Mouse (Mus musculus): ENCODE measurements around the gene Chn1.

Chn1 gene

DNA sequence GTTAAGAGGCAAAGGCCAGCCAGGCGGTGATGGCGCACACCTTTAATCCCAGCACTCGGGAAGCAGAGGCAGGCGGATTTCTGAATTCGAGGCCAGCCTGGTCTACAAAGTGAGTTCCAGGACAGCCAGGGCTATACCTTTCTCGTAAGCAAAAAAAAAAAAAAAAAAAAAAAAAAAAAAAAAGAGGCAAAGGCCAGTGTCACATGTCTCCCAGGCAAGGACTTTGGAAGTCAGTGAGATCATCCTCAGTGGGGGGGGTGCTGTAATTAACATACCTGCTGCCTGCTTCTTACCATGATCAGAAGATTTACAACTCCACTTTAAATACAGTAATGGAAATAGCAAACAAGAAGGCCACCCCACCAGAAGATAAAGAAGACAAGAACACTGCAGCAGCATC is 137.5 kb downstream of the Chn1 start:
- in situ Hi-C loops (cut with MseI, MboI): no loop called here

DNA sequence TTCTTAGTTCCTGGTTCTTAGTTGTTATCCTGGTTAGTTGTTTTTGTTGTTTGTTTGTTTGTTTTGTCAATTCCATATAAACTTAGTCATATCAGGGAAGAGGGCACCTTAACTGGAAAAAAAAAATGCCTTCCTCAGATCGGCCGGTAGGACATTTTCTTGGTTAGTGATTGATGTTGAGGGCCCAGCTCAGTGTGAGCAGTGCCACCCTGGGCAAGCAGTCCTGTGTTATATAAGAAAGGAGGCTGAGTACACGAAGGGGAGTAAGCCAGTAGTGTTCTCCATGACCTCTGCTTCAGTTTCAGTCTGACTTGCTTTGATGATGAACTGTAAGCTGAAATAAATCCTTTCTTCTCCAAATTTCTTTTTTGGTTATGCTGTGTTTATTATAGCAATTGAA is 138.8 kb downstream of the Chn1 start:
- in situ Hi-C loops (cut with MseI, MboI): no loop called here

DNA sequence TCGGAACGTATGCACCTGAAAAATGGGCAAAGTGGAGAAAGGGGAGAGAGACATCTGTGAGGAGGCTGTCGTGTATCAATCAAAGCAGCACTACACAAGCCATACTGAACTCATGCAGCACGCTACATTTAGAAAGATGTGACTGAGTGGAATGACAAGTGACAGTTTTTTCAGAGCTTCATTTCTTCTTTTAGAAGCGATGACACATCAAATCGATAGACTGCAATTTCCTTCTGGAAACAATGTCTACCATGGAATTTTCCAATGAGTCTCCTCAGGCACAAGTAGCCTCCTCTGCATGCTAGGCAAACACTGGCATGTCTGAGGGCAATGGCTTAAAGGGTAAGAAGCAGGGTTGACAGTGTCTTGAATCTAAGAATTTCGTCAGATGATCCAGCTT is 143.3 kb downstream of the Chn1 start:
- in situ Hi-C loops (cut with MseI, MboI): no loop called here

DNA sequence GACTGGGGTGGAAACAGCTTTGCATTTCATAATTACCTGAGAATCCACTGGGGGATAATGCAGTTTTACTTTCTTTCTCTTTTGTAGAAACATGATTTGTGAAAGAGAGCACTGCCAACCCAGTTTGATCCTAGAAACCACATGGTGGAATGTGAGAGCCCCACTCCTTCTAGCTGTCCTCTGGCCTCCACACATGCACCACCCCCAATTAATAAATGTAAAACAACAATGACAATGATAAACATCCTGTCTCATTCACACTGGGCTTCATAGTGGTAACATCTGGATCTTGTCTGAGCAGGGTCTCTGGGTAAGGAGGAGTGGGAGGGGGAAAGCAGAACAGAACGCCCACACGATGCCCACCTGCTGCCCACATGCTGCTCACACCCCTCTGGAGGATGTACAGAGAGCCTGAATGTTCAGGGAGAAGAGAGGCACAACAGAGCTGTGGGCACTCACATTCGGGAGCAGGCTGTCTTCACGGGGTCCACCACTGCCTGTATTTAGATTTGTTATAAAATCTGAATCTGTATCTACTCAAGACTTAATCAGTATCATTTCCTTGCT is 156.6 kb downstream of the Chn1 start:
- in situ Hi-C loops (cut with MseI, MboI): no loop called here

DNA sequence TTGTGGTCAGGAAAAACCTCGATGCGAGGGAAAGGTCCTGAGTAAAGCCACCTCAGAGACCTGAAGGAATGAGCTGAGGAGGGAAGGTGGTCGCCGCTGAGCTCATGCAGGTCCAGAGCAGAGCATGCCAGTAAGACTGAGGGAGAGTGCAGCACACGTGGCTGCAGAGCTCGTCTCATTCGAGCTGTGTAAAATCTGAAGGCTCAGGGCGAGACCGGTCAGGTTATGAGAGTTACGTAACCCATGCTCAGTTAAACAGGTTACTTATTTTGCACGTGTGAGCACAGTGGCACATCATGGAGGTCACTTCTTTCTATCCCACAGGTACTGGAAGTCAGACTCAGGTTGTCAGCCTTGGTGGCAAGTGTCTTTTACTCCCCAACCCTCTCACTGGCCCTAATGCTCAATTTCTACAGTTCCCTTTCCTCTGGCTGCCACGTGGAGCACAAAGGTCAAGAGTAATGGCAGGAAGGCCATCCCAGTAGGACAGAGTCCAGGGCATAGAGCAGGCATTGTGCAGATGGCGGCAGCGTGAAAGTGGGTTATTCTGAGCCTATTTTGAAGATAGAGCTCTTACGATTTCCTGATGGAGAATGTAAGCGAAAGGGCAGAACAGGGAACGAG is 158.6 kb downstream of the Chn1 start:
- in situ Hi-C loops (cut with MseI, MboI): no loop called here

DNA sequence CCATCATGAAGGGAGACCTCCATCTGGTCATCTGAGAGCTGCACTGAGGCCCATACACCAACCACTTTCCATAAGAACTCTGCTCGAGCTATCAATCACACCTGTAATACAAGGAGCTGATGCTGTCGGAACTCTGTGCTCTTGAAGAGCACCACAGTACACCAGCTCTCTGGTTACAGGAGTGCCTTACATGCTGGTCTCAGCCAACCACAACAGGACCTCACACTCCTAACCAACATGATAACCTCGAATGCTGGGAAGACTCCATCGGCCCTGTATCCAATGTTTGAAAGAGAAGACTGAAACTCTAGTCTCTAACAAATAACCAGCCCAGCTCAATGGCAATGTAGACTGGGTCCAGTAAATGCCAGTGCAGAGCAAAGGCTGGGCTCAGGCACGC is 159.7 kb downstream of the Chn1 start:
- in situ Hi-C loops (cut with MseI, MboI): no loop called here

DNA sequence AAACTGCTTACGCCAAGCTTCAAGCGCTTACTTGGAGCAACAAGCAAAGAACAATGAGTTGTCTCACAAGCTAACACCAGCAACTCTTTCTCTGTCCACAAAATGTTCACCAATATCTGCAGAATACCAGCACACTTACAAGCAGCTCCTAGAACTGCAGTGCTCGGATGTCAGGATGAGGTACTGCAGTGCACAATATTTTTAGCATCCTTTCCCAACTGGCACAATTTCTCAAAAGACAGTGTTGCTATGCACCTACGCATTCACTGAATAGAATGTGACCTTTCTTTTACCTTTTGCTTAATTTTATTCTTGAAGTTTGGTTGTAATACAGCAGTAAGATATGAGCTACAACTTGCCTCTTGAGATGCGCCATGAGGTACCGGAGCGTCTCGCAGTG is 160.8 kb downstream of the Chn1 start:
- in situ Hi-C loops (cut with MseI, MboI): no loop called here

DNA sequence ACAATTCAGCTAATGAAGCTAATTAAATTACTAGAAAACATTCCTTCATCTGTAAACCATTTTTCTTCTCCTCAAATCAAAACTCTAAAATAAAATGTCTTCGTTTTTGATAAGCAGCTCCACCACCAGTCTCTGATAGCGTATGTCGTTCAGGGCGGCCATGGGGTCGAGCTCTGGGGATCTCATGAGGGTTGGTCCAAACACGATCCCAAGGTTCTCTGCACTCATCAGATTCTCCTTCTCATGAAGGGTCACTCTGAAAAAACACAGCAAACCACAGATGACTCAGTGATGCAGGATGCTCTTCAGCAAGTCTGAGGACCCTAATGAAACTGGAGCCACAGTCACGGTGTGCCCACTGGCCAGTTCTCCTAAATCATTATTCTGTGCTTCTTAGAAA is 162.2 kb downstream of the Chn1 start:
- in situ Hi-C loops (cut with MseI, MboI): no loop called here

DNA sequence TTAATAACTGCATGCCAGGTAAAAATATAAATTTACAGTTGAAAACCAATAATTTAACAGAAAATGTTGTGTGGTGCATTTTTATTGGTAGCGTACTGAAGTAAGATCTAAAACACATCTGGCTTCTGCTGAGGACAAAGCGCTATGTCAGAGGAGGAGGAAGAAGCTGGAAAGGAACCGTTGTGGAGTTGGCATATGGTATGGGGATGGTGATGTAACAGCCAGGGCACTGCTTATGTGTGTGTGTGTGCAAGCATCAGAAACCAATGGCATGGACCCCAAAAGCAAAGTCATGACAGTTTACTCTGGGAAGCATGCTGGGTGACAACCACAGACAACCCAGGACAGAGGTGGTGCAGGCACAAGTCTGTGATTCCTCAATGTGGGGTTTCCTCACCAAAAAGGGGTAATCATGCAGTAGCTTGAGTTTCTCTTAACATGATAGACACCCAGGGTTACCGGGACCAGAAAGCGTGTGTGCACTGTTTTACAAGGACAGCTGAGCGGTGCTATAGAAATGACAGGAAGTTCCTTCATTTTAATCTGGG is 162.7 kb downstream of the Chn1 start:
- in situ Hi-C loops (cut with MseI, MboI): no loop called here

DNA sequence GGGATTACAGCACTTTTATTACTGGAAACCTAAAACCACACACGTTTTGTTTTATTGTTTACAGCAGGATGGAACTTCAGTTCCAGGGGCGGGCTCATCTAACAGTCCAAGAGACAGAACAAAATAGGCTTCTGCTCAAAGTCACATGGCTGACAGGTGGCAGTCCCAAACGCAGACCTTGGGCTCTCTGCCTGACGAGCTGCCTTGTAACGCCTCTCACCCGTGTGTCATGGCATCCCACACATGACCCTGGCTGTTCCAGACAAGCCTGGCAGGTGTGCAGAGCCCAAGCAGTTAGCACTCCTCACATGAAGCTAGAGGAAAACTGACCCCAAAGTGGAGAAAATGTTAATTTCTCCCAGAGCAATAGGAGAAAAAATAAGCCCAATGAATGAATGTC is 163.3 kb downstream of the Chn1 start:
- in situ Hi-C loops (cut with MseI, MboI): no loop called here

DNA sequence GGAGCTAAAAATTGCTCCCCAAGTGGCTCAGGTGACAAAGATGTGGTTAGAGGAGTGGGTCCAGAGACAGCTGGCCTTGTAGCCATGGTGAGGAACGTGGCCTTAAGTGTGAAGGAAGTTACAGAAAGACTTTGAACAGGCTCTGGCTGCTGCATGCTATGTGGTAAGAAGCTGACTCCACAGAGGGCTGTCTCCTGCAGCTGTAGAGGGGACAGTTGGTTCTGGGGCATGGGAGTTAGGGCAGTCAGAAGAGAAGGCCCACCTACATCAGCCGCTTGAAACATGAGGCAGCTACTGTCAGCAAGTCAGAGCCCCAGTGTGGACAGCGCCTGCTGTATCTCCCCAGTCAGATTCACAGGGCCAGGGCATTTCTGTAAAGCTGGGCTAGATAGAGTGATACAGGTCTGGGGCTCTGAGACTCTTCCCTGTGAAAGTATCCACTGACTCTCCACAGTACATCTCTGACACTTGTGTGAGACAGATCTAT is 165.4 kb downstream of the Chn1 start:
- in situ Hi-C loops (cut with MseI, MboI): no loop called here

DNA sequence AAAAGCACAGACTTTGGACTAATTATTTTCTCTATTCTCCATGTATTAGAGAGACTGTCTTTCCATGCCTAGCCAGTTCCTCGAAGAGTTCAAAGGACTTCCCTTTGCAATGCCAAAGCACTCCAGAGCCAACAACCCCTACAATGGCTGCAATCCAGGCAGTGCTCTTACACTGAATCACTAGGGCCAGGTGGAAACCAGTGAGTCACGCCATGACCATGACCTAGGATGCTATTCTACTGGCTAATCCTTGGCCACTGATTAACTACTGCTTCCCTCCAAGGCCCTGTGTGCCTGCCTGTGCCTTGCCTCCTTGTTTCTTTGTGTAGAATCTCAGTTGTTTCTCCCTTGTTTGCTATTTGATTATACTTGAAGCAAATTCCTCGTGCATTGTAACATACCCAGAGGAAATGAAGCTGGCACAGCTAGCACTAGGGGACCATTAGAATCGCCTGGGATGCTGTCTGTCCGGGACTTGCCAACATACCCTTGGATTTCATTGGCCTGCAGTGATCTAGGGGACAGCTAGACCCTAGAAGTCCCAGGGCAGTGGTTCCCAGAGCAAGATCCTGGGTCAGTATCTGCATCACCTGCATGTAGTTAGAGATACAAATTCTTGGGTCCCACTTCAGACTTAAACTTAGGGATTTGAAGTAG is 166.0 kb downstream of the Chn1 start:
- in situ Hi-C loops (cut with MseI, MboI): no loop called here

DNA sequence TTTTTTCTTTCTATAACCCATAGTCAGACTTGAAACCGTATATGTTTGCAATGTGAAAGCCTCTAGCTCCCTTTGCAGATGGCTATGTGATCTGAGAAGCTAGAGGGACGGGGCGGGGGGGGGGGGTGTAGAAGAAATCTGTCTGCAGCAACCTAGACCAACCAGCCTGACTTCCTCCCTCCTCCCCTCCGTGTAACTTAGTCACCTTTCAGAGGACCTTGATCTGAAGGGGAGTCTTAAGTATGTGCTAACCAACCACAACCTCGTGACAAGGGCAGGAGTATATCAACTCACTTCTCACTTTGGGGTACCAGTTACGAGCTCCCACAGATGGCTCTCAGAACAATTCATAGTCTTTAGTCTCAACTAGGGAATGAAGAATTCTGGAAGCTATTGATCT is 166.8 kb downstream of the Chn1 start:
- in situ Hi-C loops (cut with MseI, MboI): no loop called here

DNA sequence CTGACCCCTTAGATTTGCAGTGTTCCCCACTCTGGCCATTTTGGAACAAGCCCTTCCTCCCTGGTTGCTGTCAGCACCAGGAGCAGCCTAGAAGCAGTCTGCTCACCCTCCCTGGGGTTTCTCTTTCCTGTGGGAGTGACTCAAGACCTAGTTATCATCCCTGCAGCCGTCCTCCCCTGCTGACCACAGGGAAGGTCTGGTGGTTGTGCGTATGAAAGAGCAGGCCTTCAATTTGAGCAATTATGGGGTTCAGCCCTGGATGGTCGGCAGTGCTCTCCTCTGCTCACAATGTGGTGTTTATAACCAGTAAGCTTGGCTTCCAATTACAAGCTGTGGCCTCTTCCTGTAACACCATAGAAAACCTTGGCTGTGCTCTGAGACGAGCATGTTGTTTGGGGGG is 167.5 kb downstream of the Chn1 start:
- in situ Hi-C loops (cut with MseI, MboI): no loop called here

DNA sequence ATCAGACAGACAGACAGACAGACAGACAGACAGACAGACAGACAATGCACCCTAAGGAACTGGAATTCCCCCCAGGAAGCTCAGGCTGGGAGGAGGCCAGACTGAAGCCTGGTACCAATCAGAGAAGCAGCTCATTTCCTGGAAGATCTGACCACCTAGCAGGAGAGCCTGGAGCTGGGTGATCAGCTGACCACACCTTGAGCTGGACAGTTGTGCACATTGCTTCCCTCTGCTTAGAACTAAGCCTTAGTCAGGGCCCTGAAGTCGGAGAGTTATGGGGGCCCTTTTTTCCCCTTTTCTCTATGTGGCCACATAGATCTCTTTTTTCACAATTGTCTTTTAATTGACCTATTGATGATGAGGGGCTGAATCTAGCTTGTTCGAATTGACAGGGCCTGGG is 168.0 kb downstream of the Chn1 start:
- in situ Hi-C loops (cut with MseI, MboI): no loop called here

DNA sequence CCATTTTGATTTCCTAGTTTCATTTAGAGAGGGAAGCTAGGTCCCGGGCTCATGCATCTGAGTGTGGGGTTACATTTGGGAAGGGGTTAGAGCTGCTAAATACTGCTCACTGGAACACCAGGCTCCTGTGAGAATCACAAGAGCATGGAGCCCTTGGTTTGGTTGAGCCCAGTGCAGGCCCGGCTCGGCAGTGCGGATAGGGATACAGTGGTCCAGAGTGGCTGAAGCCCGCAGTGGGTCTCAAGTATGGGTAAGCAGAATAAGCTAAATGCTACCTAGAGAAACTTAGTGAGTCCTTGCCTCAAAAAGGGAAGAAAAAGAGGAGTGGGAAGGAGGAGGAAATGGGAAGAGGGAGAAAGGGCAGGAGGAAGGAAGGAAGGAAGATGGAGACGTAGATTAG is 168.5 kb downstream of the Chn1 start:
- in situ Hi-C loops (cut with MseI, MboI): no loop called here

DNA sequence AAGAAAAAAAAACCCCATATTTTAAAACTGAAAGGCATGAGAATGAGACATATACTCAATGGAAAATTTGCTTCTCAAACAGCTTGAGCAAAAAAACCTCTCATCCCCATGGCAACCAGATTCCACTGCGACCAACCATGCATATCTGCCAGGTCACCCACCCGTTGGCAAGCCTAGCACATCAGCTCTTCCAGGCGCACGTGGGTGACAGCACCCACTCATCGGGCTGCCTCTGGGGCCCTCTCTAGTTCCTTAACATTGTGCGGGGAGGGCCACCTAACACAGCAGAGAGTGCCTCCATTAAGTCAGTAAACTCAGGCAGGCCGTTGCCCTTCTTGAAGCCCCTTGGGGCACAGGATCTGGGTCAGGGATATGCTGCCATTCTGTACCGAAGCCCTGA is 170.1 kb downstream of the Chn1 start:
- in situ Hi-C loops (cut with MseI, MboI): no loop called here

DNA sequence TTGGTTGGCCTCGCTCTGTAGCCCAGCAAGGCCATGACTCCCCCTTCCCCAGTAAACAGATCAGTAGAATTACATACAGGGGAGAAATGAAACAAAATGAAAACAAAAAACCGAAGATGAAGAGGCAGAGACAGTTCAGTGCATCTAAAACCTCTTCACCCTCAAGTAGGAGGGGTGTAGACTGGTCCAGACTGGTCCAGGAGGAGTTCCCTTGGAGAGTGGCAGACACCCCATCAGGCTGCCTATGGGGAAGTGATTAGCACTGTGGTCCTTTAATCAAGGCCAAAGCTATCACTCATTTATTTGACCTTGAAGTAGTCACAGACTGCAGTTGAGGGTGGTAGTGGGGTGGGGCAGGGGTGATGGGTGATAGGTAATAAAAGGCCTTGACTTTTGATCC is 170.6 kb downstream of the Chn1 start:
- in situ Hi-C loops (cut with MseI, MboI): no loop called here

DNA sequence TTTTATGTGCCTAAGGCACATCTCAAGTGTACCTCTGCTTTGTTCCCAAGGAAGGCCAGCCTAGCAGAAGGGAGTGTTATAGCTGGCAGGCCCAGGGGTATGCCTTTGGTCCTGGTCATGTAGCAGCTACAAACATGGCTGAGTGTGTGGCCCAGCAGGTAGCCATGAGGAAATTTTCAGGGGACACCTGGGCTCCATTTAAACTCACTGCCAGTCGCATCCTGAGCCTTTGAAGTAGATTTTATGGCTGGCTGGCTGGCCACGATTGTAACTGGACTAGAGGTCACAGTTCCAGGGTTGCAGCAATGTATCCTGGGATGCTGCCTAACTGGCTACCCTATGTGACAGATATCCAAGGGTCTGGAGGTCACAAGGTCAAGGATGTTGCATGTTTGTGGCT is 174.5 kb downstream of the Chn1 start:
- in situ Hi-C loops (cut with MseI, MboI): no loop called here

DNA sequence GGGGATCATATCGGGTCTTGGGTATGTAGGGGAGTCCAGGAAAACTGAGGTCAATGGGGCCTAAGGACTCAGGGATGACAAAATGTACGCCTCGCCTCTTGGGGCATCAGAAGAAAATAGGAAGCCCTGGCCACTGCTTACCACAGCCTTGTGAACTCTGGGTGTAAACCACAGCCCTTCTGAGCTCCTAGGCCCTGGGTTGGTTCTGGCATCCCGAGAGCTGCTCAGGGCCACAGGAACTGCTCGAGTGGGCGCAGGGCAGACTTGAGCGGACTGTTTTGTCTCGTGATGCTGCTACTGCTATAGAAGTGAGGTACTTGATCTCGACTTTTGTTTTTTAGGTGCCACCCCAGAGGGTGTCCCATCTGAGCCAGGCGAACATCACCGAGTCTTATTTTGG is 177.4 kb downstream of the Chn1 start:
- in situ Hi-C loops (cut with MseI, MboI): no loop called here

DNA sequence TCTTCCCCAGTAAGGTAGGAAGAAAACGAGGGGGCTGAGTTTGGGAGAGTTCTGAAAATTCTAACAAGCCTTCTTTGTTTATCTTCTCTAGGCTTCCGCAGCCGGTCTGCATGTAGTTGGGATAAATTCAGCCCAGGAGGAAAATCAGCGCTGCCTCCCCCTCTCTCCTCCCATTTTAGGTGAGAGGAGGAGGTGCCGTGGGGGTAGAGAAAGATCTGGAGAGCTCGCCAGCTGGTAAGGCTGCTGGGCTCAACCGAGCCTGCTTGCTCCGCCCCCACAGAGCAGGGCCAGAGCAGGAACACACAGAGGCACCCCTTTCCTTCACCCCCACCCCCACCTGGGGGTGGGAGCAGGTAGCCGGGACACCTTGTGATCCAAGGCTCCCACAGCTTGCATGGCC is 178.4 kb downstream of the Chn1 start:
- in situ Hi-C loops (cut with MseI, MboI): no loop called here

DNA sequence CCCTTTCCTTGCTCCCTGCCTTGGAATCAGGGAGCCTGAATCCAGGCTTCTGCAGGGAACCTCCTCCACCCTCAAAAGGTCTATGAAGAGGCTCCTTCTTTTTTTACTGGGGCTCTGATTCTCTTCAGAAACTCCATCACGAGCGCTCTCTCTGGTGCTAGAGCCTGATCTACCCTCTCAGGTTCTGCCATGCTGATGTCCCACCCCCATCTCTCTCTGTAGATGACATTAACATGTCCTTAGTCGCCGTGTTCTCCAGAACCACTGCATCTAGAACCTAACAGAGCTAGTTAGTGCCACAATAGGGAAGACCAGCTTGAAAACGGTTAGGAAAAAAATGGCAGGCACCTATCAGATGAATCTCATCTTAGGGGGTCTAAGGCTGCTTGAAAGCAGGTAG is 178.8 kb downstream of the Chn1 start:
- in situ Hi-C loops (cut with MseI, MboI): no loop called here

DNA sequence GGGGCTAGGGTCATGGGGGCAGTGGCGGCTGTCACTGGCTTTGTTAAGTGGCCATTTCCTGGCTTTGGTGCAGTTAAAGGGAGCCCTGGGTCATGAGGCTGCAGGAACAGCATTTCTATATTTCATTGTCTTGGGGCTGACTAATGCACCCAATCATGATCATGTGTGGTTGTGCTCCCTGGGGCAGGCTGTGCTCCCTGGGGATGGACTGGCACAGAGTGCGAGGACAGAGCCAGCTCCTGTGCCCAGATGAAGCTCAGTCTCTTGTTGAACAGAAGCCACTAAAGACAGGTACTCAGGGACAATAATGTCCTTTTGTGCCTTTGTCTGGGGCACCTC is 182.1 kb downstream of the Chn1 start:
- in situ Hi-C loops (cut with MseI, MboI): no loop called here
